Mouse (Mus musculus): Measurements from ENCODE around the gene Mrpl49.

The Mrpl49 gene

DNA sequence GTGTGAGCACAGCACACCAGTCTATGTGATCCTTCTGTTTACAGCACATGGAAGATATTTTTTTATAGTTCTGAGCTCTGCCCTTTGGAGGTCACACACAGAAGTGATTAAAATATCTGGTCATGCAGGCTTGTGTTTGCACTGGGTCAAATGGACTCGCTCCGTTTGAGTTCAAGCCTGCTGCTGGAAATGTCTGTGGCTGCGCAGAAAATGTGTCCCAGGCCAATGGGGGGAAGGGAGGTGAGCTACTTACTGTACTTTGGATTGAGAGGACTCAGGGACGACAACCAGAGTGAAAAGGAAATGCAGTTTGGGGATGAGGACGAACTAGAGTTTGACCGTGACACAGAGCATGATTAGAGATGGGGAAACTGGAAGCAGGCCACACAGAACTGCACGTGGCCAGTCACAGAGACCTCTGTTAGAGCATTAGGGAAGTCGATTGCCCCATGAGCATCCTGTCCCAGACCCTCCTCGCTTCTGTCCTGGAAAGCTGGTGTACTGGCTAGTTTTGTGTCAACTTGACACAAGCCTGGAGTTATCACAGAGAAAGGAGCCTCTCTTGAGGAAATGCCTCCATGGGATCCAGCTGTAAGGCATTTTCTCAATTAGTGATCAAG lies 21.5 kb downstream of the Mrpl49 start:
- no peak for DNase-seq

DNA sequence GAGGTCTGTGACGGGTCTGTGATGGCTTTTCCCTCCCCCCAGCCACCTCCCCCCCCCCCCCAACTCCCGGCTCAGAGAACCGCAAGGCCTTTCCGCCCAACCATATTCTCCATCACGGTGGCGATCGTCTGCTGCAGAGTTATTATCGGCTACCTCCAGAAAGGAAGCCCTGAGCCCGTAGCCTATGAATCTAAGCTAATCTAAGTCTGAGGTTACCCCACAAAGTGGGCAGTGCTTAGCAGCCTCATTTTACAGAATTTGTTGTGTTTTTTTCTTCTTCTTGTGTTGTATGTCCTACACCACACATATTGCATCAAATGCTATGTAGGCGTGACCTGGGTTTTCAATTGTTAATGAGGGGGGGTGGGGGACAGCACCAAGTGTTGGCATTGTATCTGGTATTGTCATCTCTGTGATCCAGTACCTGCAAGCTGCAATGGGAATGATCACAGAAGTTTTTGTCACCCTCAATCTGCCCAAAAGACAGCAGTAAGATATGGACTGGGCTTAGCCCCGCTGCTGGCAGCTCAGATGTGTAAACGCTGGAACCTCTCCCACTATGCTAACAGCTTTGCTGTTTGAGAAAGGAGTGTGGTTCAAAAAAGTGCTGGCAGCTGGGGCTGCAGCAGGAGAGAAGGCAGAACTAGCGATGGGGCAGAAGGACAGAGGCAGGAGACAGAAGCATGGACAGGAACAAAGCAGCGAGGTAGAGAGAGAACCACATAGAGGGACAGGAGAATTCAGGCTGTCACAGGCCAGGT lies 26.9 kb downstream of the Mrpl49 start:
- DNase-seq: no peak

DNA sequence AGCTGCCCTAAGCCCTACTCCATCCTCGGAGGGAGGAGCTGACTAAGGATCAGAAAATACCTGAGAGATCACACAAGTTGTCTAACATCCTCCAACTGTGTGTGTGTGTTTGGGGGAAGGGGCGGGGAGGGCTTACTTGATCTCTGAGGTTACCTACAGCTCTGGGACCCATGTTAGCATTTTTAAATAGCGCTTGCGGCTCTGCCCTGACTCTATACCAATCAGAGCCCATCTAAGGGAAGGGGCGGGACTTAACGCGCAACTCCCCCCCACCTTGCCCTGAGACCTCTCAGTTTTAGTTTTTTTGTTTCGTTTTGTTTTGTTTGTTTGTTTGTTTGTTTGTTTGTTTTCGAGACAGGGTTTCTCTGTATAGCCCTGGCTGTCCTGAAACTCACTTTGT lies 28.2 kb downstream of the Mrpl49 start:
- no peak for DNase-seq

DNA sequence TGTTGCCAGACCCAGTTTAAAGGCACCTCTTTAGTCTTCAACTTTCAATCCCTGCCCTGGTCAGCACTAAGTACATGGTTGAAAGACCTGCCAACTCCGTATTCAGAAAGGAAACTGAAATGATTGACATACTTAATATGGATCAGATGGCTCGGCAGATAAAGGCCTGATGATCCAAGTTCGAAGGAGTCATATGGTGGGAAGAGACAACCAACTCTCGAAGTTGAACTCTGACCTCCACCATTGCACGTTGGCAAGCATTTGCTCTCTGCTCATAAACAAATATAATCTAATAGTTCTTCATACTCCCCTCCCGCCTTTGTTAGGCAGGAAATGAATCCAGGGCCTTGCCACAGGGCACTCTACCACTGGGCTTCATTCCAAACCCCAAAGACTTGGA lies 28.6 kb downstream of the Mrpl49 start:
- DNase-seq: no peak

DNA sequence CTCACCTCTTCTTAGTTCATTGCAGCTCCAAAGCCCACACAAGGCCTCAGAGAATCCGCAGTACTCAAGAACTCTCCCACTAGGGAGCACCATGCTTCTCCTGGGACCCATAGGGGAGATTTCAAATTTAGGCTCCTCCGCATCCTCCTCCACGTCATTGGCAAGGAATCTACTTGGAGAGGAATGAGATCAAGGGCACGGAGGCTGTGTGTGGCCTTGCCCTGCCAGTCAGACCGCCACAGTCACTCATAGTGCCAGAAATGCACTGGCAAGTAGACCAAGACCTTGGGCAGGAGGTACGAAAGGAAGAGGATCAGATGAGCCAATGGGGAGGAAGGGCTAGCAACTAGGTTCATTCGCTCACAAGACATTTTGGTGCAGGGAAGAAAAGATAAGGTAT lies 33.7 kb downstream of the Mrpl49 start:
- DNase-seq: no peak

DNA sequence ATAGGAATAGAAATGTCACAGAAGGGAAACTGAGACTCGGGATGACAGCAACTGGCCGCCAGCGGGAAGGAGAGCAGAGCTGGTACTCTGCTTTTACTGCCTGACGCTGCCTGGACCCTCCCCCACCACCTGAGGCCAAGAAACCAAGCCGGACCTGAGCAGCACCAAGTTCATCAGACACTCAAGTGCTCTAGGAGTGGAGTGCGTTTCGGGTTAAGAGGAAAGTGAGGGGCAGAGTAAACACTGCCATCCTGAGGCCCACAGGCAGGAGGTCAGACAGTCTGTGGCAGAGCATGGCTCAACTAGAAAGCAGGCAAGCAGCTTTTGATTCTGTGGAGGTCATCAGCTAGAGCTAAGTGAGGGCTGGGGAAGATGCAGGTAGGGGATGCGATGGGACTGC lies 34.5 kb downstream of the Mrpl49 start:
- no peak for DNase-seq

DNA sequence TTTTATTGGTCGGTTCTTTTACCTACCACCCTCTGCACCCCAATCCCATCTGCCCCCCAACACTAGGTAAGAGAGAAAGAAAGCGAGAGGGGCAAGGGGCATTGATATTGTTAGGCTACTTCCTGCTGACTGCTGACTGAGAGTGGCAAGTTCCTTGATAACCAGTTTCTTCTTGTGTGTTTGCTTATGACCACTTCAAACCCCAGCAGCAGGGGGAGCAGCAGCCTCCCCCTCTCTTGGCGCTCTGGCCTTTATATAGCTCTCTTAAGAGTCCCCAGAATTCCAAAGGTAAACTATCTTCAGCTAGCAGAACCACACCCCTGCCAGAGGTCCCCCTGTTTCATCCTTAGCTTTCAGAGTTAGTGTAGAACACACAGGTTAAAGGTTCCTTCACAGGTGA lies 37.3 kb downstream of the Mrpl49 start:
- DNase-seq: no peak

DNA sequence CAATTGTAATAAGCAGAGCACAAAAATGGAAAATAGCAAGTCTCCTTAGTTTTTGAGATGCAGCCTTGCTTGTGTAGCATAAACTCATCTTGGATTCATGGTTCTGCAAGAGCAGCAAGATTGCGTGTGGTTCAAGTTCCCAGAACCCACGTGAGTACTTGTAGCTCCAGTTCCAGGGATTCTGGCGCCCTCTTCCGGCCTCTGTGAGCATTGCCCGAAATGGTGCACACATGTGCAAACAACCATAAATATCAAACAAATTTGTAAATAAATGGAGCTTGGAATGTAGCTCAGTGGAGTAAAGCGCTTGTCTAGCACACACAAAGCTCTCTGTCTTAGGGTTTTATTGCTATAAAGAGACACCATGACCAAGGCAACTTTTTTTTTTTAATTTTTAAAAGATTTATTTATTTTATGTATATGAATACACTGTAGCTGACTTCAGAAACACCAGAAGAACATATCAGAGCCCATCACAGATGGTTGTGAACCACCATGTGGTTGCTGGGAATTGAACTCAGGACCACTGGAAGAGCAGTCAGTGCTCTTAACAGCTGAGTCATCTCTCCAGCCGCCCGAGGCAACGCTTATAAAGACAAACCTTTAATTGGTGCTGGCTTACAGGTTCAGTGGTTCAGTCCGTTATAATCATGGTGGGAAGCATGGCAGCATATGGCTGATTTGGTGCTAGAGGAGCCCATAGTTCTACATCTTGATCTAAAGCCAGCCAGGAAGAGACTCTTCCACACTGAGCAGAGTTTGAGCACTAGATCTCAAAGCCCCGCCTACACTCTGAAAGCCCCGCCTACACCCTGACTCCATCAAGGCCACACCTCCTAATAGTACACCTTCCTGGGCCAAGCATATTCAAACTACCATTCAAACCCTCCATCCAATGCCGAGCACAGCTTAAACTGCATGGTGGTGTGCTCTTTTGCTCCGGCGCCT lies 39.2 kb downstream of the Mrpl49 start:
- DNase-seq: peak; percentile 93 to 94

DNA sequence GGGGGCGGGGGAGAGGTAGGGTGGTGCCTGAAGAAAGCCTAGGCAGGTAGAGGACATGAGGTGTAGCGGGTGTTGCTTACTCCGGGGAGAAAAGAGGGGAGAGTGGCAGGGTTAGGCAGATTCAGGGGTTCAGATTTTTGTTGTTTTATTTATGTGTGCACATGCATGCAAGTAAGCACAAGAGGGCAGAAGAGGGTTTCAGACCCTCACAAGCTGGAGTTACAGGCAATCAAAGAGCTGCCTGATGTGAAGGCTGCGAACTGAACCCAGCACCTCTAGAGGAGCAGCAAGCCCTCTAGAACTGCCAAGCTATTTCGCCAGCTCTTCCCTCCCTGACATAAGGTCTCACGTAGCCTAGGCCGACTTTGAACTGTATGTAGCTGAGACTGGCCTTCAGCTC lies 41.1 kb downstream of the Mrpl49 start:
- peak; percentile 15 to 24 for DNase-seq

DNA sequence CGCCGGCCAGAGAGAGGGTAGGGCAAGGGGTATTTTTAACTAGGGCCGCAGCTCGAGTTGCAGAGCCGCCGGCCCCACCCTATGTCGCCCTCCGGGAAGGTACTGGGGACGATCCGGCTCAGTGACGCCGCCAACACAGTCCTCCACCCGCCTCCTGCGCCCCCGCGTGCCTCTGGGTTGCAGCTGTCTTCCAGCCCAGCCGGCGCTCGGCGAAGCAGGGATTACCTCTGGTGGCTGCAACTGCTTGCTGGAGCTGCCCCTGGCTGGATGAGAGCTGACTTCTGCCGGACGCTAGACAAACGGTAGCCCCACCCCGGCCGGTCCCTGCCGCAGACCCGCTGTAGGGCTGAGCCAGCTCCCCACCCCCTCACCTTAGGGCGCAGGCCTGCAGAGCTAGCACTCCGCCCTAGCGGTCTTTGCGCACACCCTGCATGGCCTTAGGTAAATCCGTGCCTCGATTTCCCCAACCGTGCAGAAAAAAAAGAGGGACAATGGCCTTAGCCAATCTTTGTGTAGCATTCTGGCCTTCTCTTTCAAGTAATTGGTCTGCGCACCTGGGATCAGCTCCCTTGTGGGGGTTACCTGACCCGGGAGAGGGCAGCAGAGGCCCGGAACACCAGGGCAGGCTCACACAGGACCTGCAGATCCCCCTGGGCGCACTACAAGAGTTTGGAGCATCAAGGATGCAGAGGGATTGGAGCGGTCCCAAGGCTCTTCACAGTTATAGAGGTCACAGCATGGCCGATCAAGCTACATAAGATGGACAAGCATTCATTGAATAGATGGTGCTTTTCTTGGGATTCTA lies 41.9 kb downstream of the Mrpl49 start, which contains the start of gene Capn1:
Capn1 (minus strand) TSS at position 387 of the 805 bp plus-strand sequence.
- DNase-seq: peak; percentile 59 to 63

DNA sequence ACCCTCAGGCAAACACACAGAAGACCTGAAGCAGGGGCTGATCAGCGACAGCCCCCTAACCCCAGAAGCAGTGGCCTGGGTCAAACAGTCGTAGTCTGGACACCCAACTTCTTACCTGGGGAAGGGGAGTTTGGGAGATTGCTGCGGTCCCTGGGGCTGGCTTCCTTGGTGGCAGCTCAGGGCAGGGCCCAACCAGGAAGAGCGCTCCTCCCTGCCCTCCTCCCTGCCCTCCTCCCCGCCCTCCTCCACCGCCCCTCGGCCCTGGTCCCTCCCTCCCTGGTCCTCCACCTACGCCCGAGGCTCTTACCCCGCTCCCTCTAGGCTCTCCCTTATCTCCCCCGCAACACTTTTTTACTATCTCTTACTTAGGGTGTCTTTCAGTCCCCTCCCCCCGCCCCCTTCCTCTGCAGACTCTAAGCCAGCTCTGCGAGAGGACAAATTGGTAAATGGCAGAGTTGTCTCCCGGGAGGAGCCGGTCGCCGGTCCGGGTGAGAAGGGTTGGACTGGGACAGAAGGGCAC lies 42.5 kb downstream of the Mrpl49 start:
- DNase-seq: peak; percentile 25 to 32

DNA sequence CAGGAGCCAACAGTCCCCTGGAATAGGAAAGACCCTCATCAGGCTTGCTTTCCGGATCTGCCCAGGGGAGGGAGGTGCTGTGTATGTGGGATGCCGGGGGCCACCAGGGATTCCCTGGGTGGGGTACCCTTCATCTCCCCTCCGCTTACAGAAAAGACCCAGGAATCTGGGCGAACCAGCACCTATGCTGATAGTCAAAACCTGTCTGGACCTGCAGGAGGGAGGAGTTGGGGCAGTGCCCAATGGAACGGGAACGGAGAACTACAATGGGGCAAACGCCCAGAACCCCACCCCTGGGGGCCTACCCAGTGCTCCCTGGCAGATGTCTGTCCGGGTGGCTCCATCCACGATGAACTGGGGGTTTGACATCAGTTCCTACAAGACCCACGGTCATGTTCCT lies 43.9 kb downstream of the Mrpl49 start:
- DNase-seq: no peak

DNA sequence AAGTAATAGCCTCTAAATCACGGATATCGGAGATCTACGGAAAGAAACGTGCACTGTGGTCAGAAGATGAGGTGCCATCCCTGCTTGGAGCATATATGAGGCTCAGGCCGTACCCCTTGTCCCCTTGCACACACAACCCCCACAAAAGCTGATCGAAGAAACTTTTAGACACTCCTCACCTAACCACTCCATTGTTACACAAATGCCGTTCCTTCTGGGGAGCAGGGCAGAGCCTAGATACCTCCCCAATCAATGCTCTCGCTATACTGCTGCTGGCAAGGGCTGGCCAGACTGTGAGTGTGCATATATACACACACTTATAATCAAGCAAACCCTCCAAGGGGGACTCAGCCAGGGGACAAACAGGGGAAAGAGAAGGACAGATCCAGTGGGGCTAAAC lies 48.4 kb downstream of the Mrpl49 start:
- DNase-seq: no peak

DNA sequence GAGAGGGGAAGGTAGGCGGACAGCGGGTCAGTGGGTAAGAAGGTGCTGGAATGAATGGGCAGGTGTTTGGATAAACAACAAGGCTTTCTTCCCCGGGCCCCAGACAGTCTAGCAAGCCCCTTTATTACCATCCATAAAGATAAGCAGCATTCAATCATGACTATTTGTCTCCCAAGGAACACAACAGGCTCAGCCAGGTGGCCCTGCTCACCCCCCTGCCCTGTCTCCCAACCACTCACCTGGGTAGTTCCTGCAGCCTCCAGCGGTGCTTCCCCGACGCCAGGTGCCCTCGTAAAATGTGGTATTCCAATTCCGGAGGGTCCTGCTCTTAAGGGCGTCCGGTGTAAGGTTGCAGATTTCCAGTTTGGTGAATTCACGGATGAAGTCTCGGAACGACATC lies 50.6 kb downstream of the Mrpl49 start:
- no peak for DNase-seq

DNA sequence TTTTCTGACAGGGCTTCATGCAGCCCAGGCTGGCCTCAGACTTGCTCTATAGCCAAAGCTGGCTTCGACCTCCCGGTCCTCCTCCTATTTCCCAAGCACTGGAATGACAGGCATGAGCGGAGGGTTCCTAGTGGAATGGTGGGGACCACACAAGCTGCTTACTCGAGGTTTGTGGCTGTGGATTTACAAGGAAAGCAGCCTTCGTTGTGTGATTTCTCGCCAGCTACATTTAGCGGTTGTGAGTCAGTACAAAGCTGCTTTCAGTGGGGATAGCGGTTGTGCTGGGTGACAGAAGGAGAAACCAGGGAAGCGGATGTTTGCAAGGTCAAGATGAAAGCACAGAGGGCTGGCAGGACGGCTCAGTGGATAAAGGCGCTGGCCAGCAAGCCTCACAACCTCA lies 52.0 kb downstream of the Mrpl49 start:
- no peak for DNase-seq

All from B cell, adult 2 months (primary cell).